Comparison of ENCODE assay signal across 10 mouse cellular contexts in the genomic region with DNA sequence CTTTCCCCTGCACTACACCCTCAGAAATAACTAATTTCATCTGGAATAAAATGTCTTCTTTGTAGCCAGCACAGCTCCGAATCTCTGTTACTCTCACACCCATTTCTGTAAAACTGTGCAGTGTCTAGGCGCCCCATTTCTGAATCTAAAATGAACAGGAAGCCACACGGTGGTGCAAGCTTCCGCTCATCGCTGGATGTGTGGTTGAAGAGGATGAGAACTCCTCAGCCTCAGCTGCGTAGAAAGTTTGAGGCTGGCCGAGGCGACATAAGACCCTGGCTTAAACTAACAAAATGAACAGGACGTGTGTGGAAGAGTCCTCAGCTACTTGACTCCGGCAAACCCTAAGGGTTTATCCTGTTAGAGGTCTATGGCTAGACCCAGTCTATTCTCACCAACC. TPM values are rescaled to one million over a fixed set of nuclear protein-coding genes. Genes with fewer than 3 reads are reported as not detected.
DNase-seq lines count a peak whose midpoint lies in the region; ATAC-seq lines count a peak whose summit lies in the region.
"Had no signal": no experiment of that assay in that cellular context is flagged by ENCODE, and none has a peak within 500 bp of the region (broad histone marks: within the 10 kb centered on the region; RNA-seq: fewer than 3 reads in every experiment).

No protein-coding gene starts in this region.

- H3K27ac ChIP-seq in heart, embryonic 11.5 days (ENCODE audit: low read depth, low read length): no peak overlapping the region
- H3K27ac ChIP-seq: hindbrain, embryonic 10.5 days; layer of hippocampus, adult 2 months had no signal

- peak; percentile 42 to 56 for DNase-seq in CD8-positive naive resting alpha-beta T cell, adult 2 months (ENCODE audit: low read depth in 2 of 2, low spot score in 2 of 2)
- DNase-seq in thymus, postnatal 14 days: peak; percentile 73
- no peak for DNase-seq in adrenal gland, postnatal 36 days
- no peak for DNase-seq in retina, postnatal 1 day
- DNase-seq: kidney, adult 11 months had no signal

- H3K4me3 ChIP-seq in heart, embryonic 11.5 days (ENCODE audit: low read depth, low read length): no peak overlapping the region
- H3K4me3 ChIP-seq: hindbrain, embryonic 10.5 days; layer of hippocampus, adult 2 months had no signal

- 82% methylated on average over 10 of the region's 10 CpGs for WGBS in heart, embryonic 11.5 days (ENCODE audit: insufficient replicate concordance)

- H3K4me2 ChIP-seq in heart, embryonic 11.5 days: no peak overlapping the region

- H3K4me1 ChIP-seq in heart, embryonic 11.5 days (ENCODE audit: control insufficient read depth, insufficient read depth, low read length): no peaks in the 10 kb centered on the region
- H3K4me1 ChIP-seq: hindbrain, embryonic 10.5 days had no signal

- ATAC-seq in common myeloid progenitor, adult 5-6 weeks (replicated peaks; ENCODE audit: low read depth, poor library complexity, severe bottlenecking): peak; percentile 99
- ATAC-seq in neutrophil, adult 5-6 weeks (ENCODE audit: extremely low read depth, insufficient number of reproducible peaks, low FRiP score, poor library complexity, severe bottlenecking): peak; percentile 73; the same call in 1 of the 2 replicates
- no peak for ATAC-seq in heart, embryonic 11.5 days (replicated peaks; ENCODE audit: insufficient number of reproducible peaks, low FRiP score, low TSS enrichment)

- H3K36me3 ChIP-seq in heart, embryonic 11.5 days (ENCODE audit: control insufficient read depth, insufficient read depth, low read length): no peaks in the 10 kb centered on the region
- H3K36me3 ChIP-seq: hindbrain, embryonic 10.5 days had no signal

- no peaks in the 10 kb centered on the region for H3K27me3 ChIP-seq in heart, embryonic 11.5 days (ENCODE audit: control insufficient read depth, insufficient read depth, low read length)

- H3K9ac ChIP-seq in heart, embryonic 11.5 days (ENCODE audit: low read depth, low read length): no peak overlapping the region

- no peaks in the 10 kb centered on the region for H3K9me3 ChIP-seq in heart, embryonic 11.5 days (replicated peaks; ENCODE audit: control insufficient read depth, low read length)
- H3K9me3 ChIP-seq: hindbrain, embryonic 10.5 days had no signal

RNA-seq across cellular contexts. Expression of gene Elovl6, which starts 38.0 kb away (rescaled TPM):
- total RNA-seq in common myeloid progenitor, adult 5-6 weeks (2017): 19.4 and 21.3 TPM in 2 replicates
- total RNA-seq in neutrophil, adult 5-6 weeks (2017): 1.4 and 1.7 TPM in 2 replicates
- total RNA-seq in adrenal gland, postnatal 36 days (2021): 10 to 100 TPM; 90.1 to 91.1 TPM
- 20.9 and 22.8 TPM in 2 replicates for polyA plus RNA-seq in heart, embryonic 11.5 days (2014; fragmentation: Nextera tagmentation; extraction: Ambion mirVana)

Comparison
In these comparisons a context has a peak if more than half of its experiments do, and no peak if none do; other contexts are left out.
1. DNase-seq: peak in CD8-positive naive resting alpha-beta T cell, adult 2 months (2 of 2) and thymus, postnatal 14 days (single experiment); none in adrenal gland, postnatal 36 days (0 of 2) and retina, postnatal 1 day (single experiment).